Mouse (Mus musculus) retina, postnatal 1 day (tissue): ENCODE measurements at regions not wholly inside any gene's neighbourhood (a gene's known extent, or its start where the extent isn't known, plus 50 kb on each side); places are given as distances from the start of the nearest gene placed in this dataset.
"Not testable (repeated sequence)": the region's sequence is repeated elsewhere in the genome, so short reads cannot be mapped to it uniquely, and the experiment has no call there.

Experiments
- DNase-seq: peaks from one replicate; pipeline ENCODE4 v3.0.0-alpha.2; 2012

GRCm38 (mm10) chr7:111843715-111844114, 63.9 kb upstream of the Galnt18 start:
- peak; percentile 24 for DNase-seq

DNA sequence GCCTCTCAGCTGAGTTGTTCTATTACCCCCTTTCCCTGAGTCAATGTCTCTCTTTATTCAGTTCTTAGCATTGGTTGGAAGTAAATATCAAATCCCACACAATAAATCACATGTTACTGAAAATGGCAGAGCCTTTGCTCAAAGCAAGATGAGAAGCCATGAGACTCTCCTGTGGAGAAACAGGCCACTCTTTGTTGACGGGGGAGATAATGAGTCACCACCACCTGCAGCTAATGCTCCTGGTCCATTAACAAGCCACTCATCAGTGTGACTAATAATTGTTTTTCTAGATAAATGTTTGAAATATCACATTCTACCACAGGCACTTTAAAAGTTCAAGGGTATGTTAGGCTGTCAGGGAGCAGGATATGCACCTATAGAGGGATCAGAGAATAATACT, 61.0 kb upstream of the Galnt18 start:
- DNase-seq, result no peak

DNA sequence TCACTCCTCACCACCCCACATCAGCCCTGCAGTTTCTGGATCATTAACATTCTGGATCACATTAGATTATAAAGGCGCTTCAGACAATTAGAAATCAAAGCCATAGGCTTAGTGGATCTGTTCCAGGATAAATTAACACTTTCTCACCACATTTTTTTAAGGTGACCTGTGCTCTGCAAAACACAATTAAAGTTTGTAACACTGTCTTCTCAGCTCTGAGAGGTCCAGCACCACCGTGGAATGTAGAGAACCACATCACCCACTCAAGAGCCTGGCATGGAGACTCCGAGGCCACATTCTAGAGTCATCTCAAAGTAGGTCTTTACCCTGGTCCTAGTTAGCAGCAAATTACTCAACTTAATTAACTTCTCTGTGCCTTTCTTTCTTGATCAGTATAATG, 58.4 kb upstream of the Galnt18 start:
- peak; percentile 15 for DNase-seq

DNA sequence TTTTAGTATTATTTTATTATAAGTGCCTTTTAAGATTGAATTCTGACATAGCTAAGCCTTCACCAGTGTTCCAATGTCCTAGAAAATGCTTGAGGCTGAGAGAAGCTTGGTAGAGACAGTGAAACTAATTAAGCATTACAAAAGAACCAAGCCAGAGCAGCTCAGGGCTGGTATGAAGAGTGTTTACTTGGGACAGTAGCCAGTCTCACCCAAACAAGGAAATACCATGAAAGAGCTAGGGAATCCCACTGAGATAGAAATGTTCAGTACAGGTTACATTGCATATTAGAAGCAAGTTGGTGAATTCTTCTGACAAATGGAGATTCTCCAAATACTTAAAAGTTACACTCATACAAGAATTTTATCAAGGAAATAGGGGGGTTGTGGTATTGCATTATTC, 54.6 kb upstream of the Galnt18 start:
- not testable (repeated sequence) for DNase-seq

DNA sequence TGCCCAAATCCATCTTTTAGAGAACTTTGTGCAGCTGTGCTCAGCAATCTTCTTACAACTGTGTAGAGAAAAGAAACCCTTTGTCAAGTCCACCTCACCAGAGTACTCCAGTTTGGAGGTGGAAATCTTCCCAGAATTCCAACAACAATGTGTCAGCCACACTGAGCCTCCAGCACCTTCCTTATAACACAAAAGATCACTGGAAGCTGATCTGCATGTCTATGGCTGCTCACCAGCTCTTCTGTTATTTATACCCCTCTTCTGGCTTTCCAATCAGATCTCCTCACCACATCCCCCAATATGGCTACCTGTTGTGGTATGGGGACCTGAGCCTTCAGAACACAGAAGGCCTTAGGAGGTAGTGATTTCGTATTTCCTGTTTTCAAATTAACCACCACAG, 50.2 kb upstream of the Galnt18 start:
- DNase-seq, result no peak
